Mouse (Mus musculus): ENCODE results near the gene Gm3055. TPM values are rescaled to one million over a fixed set of nuclear protein-coding genes. Genes with fewer than 3 reads are reported as not detected.
"Not testable (repeated sequence)": the region's sequence is repeated elsewhere in the genome, so short reads cannot be mapped to it uniquely, and the experiment has no call there.

The Gm3055 gene
- total RNA-seq (2017) = 5.6 and 11.2 TPM in 2 replicates

- peak; percentile 90 for ATAC-seq (ENCODE audit: extremely low read depth, insufficient number of reproducible peaks, low FRiP score, poor library complexity, severe bottlenecking)
Measured at GRCm38 (mm10) chr10:81770506-81771403, at the start of gene Gm3055. Gene Gm3055 (minus strand): TSS chr10:81771161.

- not testable (repeated sequence) for ATAC-seq (ENCODE audit: extremely low read depth, insufficient number of reproducible peaks, low FRiP score, poor library complexity, severe bottlenecking)
Measured at GRCm38 (mm10) chr10:81811899-81812298, 40.9 kb upstream of the Gm3055 start, which contains the start of gene Gm4767. Gene Gm4767 (plus strand): TSS chr10:81812186.

GRCm38 (mm10) chr10:81771404-81771777, 430 bp upstream of the Gm3055 start:
- not testable (repeated sequence) for ATAC-seq (ENCODE audit: extremely low read depth, insufficient number of reproducible peaks, low FRiP score, poor library complexity, severe bottlenecking)

- peak; percentile 99 for ATAC-seq (ENCODE audit: extremely low read depth, insufficient number of reproducible peaks, low FRiP score, poor library complexity, severe bottlenecking)
Measured at GRCm38 (mm10) chr10:81704531-81705301, 66.2 kb downstream of the Gm3055 start, which contains the start of gene Zfp433. Gene Zfp433 (plus strand): TSS chr10:81704825.

Other genes with a start within 250 kb of the Gm3055 start
- 12.6 and 13.4 TPM in 2 replicates for gene Gna15, start 246.9 kb downstream of the Gm3055 start, total RNA-seq (2017)
- gene Gna11, start 226.0 kb downstream of the Gm3055 start, total RNA-seq (2017) = 13.5 and 27.0 TPM in 2 replicates
- gene Aes, start 211.7 kb downstream of the Gm3055 start, total RNA-seq (2017) = 276 and 331 TPM in 2 replicates
- gene Tle2, start 196.6 kb downstream of the Gm3055 start, total RNA-seq (2017) = 1.5 and 2.6 TPM in 2 replicates
- gene Tle6, start 170.1 kb downstream of the Gm3055 start, total RNA-seq (2017) = 1.9 TPM in 1 of 2 replicates, not detected in the other
- gene BC025920, start 164.9 kb downstream of the Gm3055 start, total RNA-seq (2017) = 5.0 and 5.8 TPM in 2 replicates
- 5.6 and 6.4 TPM in 2 replicates for gene Sirt6, start 143.4 kb downstream of the Gm3055 start, total RNA-seq (2017)
- gene Ankrd24, start 142.6 kb downstream of the Gm3055 start, total RNA-seq (2017) = 0.58 and 0.98 TPM in 2 replicates
- 7.9 and 9.8 TPM in 2 replicates for gene Gm10778, start 122.1 kb downstream of the Gm3055 start, total RNA-seq (2017)
- gene Zfp433, start 66.3 kb downstream of the Gm3055 start, total RNA-seq (2017) = 11.8 and 21.3 TPM in 2 replicates
- 1.0 and 2.8 TPM in 2 replicates for gene Gm4767, start 41.0 kb upstream of the Gm3055 start, total RNA-seq (2017)
- 6.4 and 7.4 TPM in 2 replicates for gene Gm32687, start 92.8 kb upstream of the Gm3055 start, total RNA-seq (2017)
- 2.7 and 6.1 TPM in 2 replicates for gene Zfp781, start 159.3 kb upstream of the Gm3055 start, total RNA-seq (2017)